Mouse (Mus musculus) spleen, postnatal 36 days (tissue): ENCODE measurements around the gene Lmna.

ENCODE experiments used
- DNase-seq, 2 experiments: peaks; one replicate each; pipeline ENCODE4 v3.0.0; 2022; ENCODE audit warnings: low spot score in 2 of 2, mixed read lengths in 1 of 2

Gene Lmna

DNA sequence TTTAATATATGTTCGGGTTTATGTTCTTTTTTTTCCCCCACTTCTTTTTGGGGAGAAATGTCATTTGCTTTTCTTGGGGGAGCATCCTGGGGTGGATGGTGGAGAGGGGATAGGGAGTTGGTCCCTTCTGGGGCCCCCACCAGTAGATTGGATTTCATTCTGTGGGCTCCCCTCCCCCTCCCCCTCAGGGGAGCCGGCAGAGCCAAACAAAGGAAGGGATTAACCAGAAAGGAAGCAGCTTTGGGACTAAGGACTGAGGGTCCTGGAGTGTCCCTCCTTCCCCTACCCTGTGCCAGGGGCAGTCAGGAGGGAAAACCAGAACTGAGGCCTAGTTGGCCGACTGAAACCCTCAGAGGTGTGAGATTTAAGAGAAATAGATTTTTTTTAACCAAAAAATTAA is 29.6 kb upstream of the Lmna start:
- no peak for DNase-seq

- DNase-seq, result no peak
These were observed 28.8 kb upstream of the Lmna start for GRCm38 (mm10) chr3:88538271-88539145.

GRCm38 (mm10) chr3:88537146-88537545 is 27.4 kb upstream of the Lmna start:
- no peak for DNase-seq

DNA sequence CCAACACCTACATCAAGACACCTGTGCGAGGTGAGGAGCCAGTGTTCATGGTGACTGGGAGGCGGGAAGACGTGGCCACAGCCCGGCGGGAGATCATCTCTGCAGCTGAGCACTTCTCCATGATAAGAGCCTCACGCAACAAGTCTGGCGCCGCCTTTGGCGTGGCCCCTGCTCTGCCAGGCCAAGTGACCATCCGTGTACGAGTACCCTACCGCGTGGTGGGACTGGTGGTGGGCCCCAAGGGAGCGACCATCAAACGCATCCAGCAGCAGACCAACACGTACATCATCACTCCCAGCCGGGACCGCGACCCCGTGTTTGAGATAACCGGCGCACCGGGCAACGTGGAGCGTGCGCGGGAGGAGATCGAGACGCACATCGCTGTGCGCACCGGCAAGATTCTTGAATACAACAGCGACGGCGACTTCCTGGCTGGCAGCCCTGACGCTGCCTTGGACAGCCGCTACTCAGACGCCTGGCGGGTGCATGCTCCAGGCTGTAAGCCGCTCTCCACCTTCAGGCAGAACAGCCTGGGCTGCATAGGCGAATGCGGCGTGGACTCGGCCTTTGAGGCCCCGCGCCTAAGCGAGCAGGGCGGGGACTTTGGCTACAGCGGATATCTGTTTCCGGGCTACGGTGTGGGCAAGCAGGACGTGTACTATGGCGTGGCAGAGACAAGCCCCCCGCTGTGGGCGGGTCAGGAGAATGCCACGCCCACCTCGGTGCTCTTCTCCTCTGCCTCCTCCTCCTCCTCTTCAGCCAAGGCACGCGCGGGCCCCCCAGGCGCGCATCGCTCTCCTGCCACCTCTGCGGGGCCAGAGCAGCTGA is 26.6 kb upstream of the Lmna start:
- peak; percentile 45 to 48 for DNase-seq

DNA sequence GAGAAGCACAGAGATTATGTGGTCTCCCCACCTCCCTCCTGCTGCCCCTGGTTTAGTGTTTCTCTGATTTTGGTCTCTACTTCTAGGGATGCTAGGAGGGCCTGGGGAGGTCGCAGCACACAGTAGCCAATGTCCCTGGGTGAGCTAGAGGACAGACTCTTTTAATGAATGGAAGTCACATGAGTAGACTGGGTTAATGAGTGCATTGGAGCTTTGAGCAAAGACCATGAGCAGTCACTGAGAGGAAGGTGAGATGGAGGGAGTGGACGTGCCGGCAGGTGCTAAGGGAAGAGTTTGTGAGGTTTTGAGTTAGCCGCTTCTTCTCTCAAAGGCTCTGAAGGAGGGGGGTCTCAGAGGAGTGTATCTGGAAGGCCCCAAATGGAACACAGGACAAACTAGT is 25.8 kb upstream of the Lmna start:
- no peak for DNase-seq

DNA sequence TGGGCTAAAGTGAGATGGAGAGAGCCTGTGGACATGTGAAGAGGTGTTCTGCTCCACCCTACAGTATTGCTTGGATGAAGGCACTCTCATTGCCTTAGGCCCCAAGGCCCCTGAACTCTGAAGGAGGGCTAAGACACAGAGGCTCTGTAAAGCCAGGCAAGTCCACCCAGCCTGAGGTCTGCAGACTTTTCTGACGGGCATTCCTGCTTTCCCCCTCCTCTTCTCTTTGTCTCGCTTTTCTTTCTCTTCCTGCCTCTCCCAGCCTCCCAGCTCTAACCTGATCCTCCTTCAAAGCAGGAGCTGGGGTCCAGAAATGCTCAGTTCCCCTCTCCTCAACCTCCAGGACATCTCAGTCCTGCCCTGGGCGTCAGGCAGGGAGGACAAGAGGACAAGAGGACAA is 25.2 kb upstream of the Lmna start:
- no peak for DNase-seq

GRCm38 (mm10) chr3:88533706-88534105 is 23.9 kb upstream of the Lmna start:
- no peak for DNase-seq

DNA sequence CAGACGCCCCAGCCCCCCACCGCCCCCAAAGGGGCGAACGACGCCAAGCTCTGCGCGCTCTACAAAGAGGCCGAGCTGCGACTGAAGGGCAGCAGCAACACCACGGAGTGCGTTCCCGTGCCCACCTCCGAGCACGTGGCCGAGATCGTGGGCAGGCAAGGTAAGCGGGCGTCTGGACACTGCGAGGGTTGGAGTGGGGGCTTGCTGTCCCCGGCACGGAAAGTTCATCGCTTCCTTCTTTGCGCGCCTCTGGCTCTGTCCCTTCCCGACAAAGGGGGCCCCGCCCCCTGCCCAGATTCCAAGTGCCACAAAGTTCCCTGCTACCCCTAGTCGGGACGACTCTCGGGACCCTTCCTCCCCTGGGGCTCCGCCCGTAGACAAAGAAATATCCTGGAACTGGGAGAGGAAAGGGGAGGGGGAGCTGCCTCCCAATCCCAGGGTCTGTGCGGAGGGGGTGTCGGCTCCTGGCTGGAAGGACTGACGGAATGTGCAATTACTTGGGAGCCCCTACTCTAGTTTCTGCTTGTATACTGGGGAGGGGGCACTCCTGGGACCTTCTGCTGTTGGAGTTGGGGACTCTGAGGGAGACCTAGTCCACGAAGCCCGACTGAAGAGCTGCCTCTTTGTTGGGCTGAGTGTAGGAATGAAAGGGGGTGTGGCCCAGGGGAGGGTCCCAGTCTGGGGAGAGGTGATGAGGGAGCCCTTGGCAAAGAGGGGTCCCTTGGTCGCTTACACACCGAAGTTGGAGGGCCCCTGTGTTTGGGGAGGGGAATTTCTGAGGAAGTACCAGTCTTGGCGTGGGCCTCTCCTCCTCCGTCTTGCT is 23.1 kb upstream of the Lmna start:
- DNase-seq, result no peak

GRCm38 (mm10) chr3:88532299-88532674 is 22.5 kb upstream of the Lmna start, which contains the start of gene Mex3a:
Gene Mex3a (plus strand): TSS chr3:88532395.
- no peak for DNase-seq

DNA sequence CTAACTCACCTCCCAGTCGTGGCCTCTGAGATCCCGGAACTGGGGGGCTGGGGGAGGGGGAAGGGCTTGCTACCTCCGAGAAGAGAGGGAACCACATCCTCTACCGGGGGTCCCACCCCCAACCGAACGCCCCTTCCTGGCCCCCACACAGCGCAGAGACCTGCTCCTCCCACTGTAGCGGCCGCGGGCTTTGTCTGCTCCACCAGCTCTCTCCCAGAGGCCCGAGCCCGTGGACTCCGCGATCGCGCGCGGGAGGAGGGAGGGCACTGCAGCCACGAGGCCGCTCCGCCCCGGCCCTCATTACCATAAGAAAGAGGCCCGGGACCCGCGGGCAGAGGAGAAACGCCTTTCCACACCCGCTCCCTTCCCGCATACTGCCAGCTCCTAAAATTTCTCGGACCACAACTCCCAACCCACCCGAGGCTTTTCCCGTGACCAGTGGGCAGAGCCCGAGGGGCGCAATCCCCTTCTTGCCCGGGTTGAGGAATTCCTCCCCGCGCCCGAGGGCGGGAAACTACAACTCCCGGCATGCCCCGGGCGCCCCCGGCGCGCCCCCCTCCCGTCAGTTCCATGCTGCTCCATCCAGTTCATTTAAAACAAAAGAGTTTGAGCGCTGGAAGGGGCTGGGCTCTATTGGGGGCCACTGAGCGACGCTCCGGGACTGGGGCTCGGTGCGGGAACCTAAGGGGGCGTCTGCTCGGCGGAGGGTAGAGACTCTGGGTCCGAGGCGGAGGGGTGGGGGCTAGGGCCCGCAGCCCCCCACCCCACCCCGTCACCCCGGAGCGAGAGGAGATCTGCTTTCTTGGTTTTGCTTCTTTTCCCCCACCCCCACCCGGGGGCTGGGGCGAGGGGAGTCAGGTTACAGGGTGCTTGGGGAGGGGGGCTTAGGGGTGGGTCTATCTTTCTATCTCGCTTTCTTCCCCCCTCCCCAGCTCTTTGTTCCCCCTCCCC is 21.9 kb upstream of the Lmna start:
- DNase-seq, result peak; percentile 78 to 82

- DNase-seq, result no peak
These were observed 20.5 kb upstream of the Lmna start for GRCm38 (mm10) chr3:88530082-88530864.

- DNase-seq, result no peak
These were observed 19.6 kb upstream of the Lmna start for GRCm38 (mm10) chr3:88529204-88530000.

DNA sequence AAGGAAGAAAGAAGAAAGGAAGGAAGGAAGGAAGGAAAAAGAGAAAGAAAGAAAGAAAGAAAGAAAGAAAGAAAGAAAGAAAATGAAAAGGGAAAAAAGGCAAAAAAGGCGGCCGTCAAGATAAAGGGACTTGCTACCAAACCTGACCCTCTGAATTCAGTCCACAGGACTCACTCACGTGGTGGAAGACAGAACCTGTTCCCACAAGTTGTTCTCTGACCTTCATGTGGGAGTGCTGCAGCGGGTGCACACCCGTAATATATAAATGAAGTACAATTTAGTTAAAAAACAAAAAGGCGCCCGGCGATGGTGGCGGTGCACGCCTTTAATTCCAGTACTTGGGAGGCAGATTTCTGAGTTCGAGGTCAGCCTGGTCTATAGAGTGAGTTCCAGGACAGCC is 18.9 kb upstream of the Lmna start:
- no peak for DNase-seq

- DNase-seq, result no peak
These were observed 17.8 kb upstream of the Lmna start for GRCm38 (mm10) chr3:88527565-88527964.

GRCm38 (mm10) chr3:88526157-88527131 is 16.7 kb upstream of the Lmna start:
- peak; percentile 75 to 80 for DNase-seq

DNA sequence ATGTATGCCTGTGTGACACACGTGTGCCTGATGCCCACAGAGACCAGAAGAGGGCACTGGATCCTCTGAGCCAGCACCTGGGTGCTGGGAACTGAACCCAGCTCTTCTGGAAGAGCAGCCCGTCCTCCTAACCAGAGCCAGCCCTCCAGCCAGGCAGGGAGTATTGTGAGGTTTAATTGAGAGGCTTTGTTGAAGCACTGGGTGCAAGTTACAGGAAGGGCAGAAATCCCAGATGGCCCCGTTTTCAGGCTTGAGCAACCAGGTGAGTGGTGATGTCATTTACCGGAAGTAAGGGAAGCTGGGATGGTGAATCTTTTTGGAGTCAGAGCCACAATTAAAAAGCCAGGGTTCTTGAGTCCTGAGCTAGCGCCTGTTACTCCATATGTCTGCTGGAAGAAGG is 15.3 kb upstream of the Lmna start:
- no peak for DNase-seq

- DNase-seq, result no peak
These were observed 13.3 kb upstream of the Lmna start for GRCm38 (mm10) chr3:88523027-88523426.

GRCm38 (mm10) chr3:88521803-88522331 is 12.1 kb upstream of the Lmna start:
- peak; percentile 62 to 69 for DNase-seq
